Mouse (Mus musculus): ENCODE measurements at regions not wholly inside any gene's neighbourhood (a gene's known extent, or its start where the extent isn't known, plus 50 kb on each side); places are given as distances from the start of the nearest gene placed in this dataset.

GRCm38 (mm10) chr11:45333756-45334155 is 518.1 kb upstream of the Clint1 start:
- H3ac ChIP-seq (ENCODE audit: control insufficient read depth, insufficient read length), result no peak overlapping the region
- no peak overlapping the region for H3K4me3 ChIP-seq
- no peaks in the 10 kb centered on the region for H3K79me2 ChIP-seq (ENCODE audit: control insufficient read depth, insufficient read depth)

GRCm38 (mm10) chr11:45349331-45349730 is 502.5 kb upstream of the Clint1 start:
- no peak overlapping the region for H3ac ChIP-seq (ENCODE audit: control insufficient read depth, insufficient read length)
- H3K36me3 ChIP-seq (ENCODE audit: control insufficient read depth, insufficient read depth), result no peaks in the 10 kb centered on the region
- no peak overlapping the region for H3K4me2 ChIP-seq (ENCODE audit: low read depth)
- H3K4me3 ChIP-seq, result no peak overlapping the region
- H3K79me2 ChIP-seq (ENCODE audit: control insufficient read depth, insufficient read depth), result no peaks in the 10 kb centered on the region
- TF ChIP-seq E2F4 (IDR thresholded peaks at IDR 0.05; ENCODE audit: insufficient read depth) (no peak), POLR2AphosphoS2 (IDR thresholded peaks at IDR 0.05; ENCODE audit: insufficient read length, low read depth) (no peak)
- no peaks in the 10 kb centered on the region for H3K27me3 ChIP-seq (ENCODE audit: control insufficient read depth, insufficient read depth, insufficient read length)

More at GRCm38 (mm10) chr11:45333756-45334155, 518.1 kb upstream of the Clint1 start:
- Histone ChIP-seq H3K36me3 (ENCODE audit: control insufficient read depth, insufficient read depth) (no peaks in the 10 kb centered on the region), H3K4me2 (ENCODE audit: low read depth) (no peak overlapping the region), H3K27me3 (ENCODE audit: control insufficient read depth, insufficient read depth, insufficient read length) (no peaks in the 10 kb centered on the region)
- TF ChIP-seq POLR2A (IDR thresholded peaks at IDR 0.05; ENCODE audit: insufficient read length, low read depth) (no peak), E2F4 (IDR thresholded peaks at IDR 0.05; ENCODE audit: insufficient read depth) (no peak), MYOG (IDR thresholded peaks at IDR 0.05; ENCODE audit: control insufficient read depth in 1 of 3, insufficient read depth in 1 of 3, insufficient read length in 2 of 3, low read depth in 2 of 3) (no peak), CEBPB (IDR thresholded peaks at IDR 0.05; ENCODE audit: insufficient read depth, poor library complexity, severe bottlenecking) (no peak), POLR2AphosphoS2 (IDR thresholded peaks at IDR 0.05; ENCODE audit: insufficient read length, low read depth) (no peak), MYOD1 (IDR thresholded peaks at IDR 0.05; ENCODE audit: control insufficient read depth in 1 of 3, insufficient read length in 2 of 3, low read depth in 2 of 3) (no peak), USF1 (IDR thresholded peaks at IDR 0.05; ENCODE audit: low read depth) (no peak), TCF12 (IDR thresholded peaks at IDR 0.05; ENCODE audit: insufficient read depth, poor library complexity, severe bottlenecking) (no peak), SRF (IDR thresholded peaks at IDR 0.05; ENCODE audit: control insufficient read depth, insufficient read length, low read depth) (no peak), MAX (IDR thresholded peaks at IDR 0.05; ENCODE audit: low read depth) (no peak), TCF3 (IDR thresholded peaks at IDR 0.05; ENCODE audit: insufficient read length, low read depth) (no peak)

GRCm38 (mm10) chr11:45365343-45365742 is 486.5 kb upstream of the Clint1 start:
- Histone ChIP-seq H3ac (ENCODE audit: control insufficient read depth, insufficient read length) (no peak overlapping the region), H3K27me3 (ENCODE audit: control insufficient read depth, insufficient read depth, insufficient read length) (no peaks in the 10 kb centered on the region), H3K36me3 (ENCODE audit: control insufficient read depth, insufficient read depth) (no peaks in the 10 kb centered on the region), H3K79me2 (ENCODE audit: control insufficient read depth, insufficient read depth) (no peaks in the 10 kb centered on the region), H3K4me3 (no peak overlapping the region), H3K4me2 (ENCODE audit: low read depth) (no peak overlapping the region)
- TF ChIP-seq TCF3 (IDR thresholded peaks at IDR 0.05; ENCODE audit: insufficient read length, low read depth) (no peak), MYOG (IDR thresholded peaks at IDR 0.05; ENCODE audit: control insufficient read depth in 1 of 3, insufficient read depth in 1 of 3, insufficient read length in 2 of 3, low read depth in 2 of 3) (no peak), MAX (IDR thresholded peaks at IDR 0.05; ENCODE audit: low read depth) (no peak), USF1 (IDR thresholded peaks at IDR 0.05; ENCODE audit: low read depth) (no peak)

- no peaks in the 10 kb centered on the region for H3K36me3 ChIP-seq (ENCODE audit: control insufficient read depth, insufficient read depth)
- H3K4me3 ChIP-seq, result no peak overlapping the region
- TF ChIP-seq E2F4 (IDR thresholded peaks at IDR 0.05; ENCODE audit: insufficient read depth) (no peak), MYOD1 (IDR thresholded peaks at IDR 0.05; ENCODE audit: control insufficient read depth in 1 of 3, insufficient read length in 2 of 3, low read depth in 2 of 3) (no peak), POLR2A (IDR thresholded peaks at IDR 0.05; ENCODE audit: insufficient read length, low read depth) (no peak), REST (IDR thresholded peaks at IDR 0.05; ENCODE audit: insufficient read depth, insufficient read length) (no peak), USF1 (IDR thresholded peaks at IDR 0.05; ENCODE audit: low read depth) (no peak), MYOG (IDR thresholded peaks at IDR 0.05; ENCODE audit: control insufficient read depth in 1 of 3, insufficient read depth in 1 of 3, insufficient read length in 2 of 3, low read depth in 2 of 3) (no peak), POLR2AphosphoS2 (IDR thresholded peaks at IDR 0.05; ENCODE audit: insufficient read length, low read depth) (no peak), CEBPB (IDR thresholded peaks at IDR 0.05; ENCODE audit: insufficient read depth, poor library complexity, severe bottlenecking) (no peak), TCF12 (IDR thresholded peaks at IDR 0.05; ENCODE audit: insufficient read depth, poor library complexity, severe bottlenecking) (no peak), MAX (IDR thresholded peaks at IDR 0.05; ENCODE audit: low read depth) (no peak), TCF3 (IDR thresholded peaks at IDR 0.05; ENCODE audit: insufficient read length, low read depth) (no peak), SRF (IDR thresholded peaks at IDR 0.05; ENCODE audit: control insufficient read depth, insufficient read length, low read depth) (no peak)
- no peak overlapping the region for H3K4me2 ChIP-seq (ENCODE audit: low read depth)
- no peaks in the 10 kb centered on the region for H3K79me2 ChIP-seq (ENCODE audit: control insufficient read depth, insufficient read depth)
- H3K27me3 ChIP-seq (ENCODE audit: control insufficient read depth, insufficient read depth, insufficient read length), result no peaks in the 10 kb centered on the region
- no peak overlapping the region for H3ac ChIP-seq (ENCODE audit: control insufficient read depth, insufficient read length)
Measured at GRCm38 (mm10) chr11:45389243-45390146, 462.4 kb upstream of the Clint1 start.

- no peak for TF ChIP-seq TCF12 (IDR thresholded peaks at IDR 0.05; ENCODE audit: insufficient read depth, poor library complexity, severe bottlenecking)
- TF ChIP-seq USF1 (IDR thresholded peaks at IDR 0.05; ENCODE audit: low read depth), result no peak
- TF ChIP-seq E2F4 (IDR thresholded peaks at IDR 0.05; ENCODE audit: insufficient read depth), result no peak
- no peak for TF ChIP-seq CEBPB (IDR thresholded peaks at IDR 0.05; ENCODE audit: insufficient read depth, poor library complexity, severe bottlenecking)
- TF ChIP-seq MYOG (IDR thresholded peaks at IDR 0.05; ENCODE audit: control insufficient read depth in 1 of 3, insufficient read depth in 1 of 3, insufficient read length in 2 of 3, low read depth in 2 of 3), result no peak
- TF ChIP-seq MAX (IDR thresholded peaks at IDR 0.05; ENCODE audit: low read depth), result no peak
- no peak for TF ChIP-seq REST (IDR thresholded peaks at IDR 0.05; ENCODE audit: insufficient read depth, insufficient read length)
- no peak for TF ChIP-seq TCF3 (IDR thresholded peaks at IDR 0.05; ENCODE audit: insufficient read length, low read depth)
- H3K79me2 ChIP-seq (ENCODE audit: control insufficient read depth, insufficient read depth), result no peaks in the 10 kb centered on the region
- H3K36me3 ChIP-seq (ENCODE audit: control insufficient read depth, insufficient read depth), result no peaks in the 10 kb centered on the region
- no peak overlapping the region for H3K4me3 ChIP-seq
- H3ac ChIP-seq (ENCODE audit: control insufficient read depth, insufficient read length), result no peak overlapping the region
- H3K4me2 ChIP-seq (ENCODE audit: low read depth), result no peak overlapping the region
- H3K27me3 ChIP-seq (ENCODE audit: control insufficient read depth, insufficient read depth, insufficient read length), result no peaks in the 10 kb centered on the region
Measured at GRCm38 (mm10) chr11:45396009-45396408, 455.8 kb upstream of the Clint1 start.
